Mouse (Mus musculus) large intestine, adult 2 months (tissue): ENCODE measurements at regions not wholly inside any gene's neighbourhood (a gene's known extent, or its start where the extent isn't known, plus 50 kb on each side); places are given as distances from the start of the nearest gene placed in this dataset.

ENCODE experiments used
- DNase-seq: peaks from one replicate; pipeline ENCODE4 v3.0.0-alpha.2; 2012; ENCODE audit warnings: low read depth, low spot score
- WGBS: fragments of 180-500 bp; shearing (Covaris S2); methylation state at CpG from one replicate; pipeline ENCODE4 v1.1.7; 2018; 5-methylcytosine and 5-hydroxymethylcytosine counted together

GRCm38 (mm10) chr9:113601451-113601850, 106.6 kb downstream of the Pdcd6ip start:
- WGBS = 22% methylated on average over 5 of the region's 5 CpGs
- DNase-seq = no peak

GRCm38 (mm10) chr9:113587260-113587659, 120.8 kb downstream of the Pdcd6ip start:
- no peak for DNase-seq
- WGBS = 58% methylated on average over 6 of the region's 6 CpGs

GRCm38 (mm10) chr9:113586477-113586876, 121.6 kb downstream of the Pdcd6ip start:
- whole genome bisulfite sequencing = 92% methylated on average over 4 of the region's 4 CpGs
- DNase-seq = no peak

- DNase-seq = no peak
- WGBS = 83% methylated on average over 9 of the region's 9 CpGs
These were observed 129.8 kb downstream of the Pdcd6ip start for GRCm38 (mm10) chr9:113578221-113578620.

GRCm38 (mm10) chr9:113568849-113569248, 139.2 kb downstream of the Pdcd6ip start:
- no peak for DNase-seq
- WGBS = 60% methylated on average over 1 of the region's 1 CpGs

- 55% methylated on average over 1 of the region's 1 CpGs for WGBS
- DNase-seq = no peak
These were observed 140.4 kb downstream of the Pdcd6ip start for GRCm38 (mm10) chr9:113567705-113568104.

- 5% methylated on average over 3 of the region's 3 CpGs for whole genome bisulfite sequencing
- no peak for DNase-seq
These were observed 141.4 kb downstream of the Pdcd6ip start for GRCm38 (mm10) chr9:113566620-113567019.

GRCm38 (mm10) chr9:113553911-113554310, 154.1 kb downstream of the Pdcd6ip start:
- 90% methylated on average over 12 of the region's 12 CpGs for WGBS
- no peak for DNase-seq

- 36% methylated on average over 3 of the region's 3 CpGs for WGBS
- no peak for DNase-seq
These were observed 160.6 kb downstream of the Pdcd6ip start for GRCm38 (mm10) chr9:113547458-113547857.

GRCm38 (mm10) chr9:113528586-113528985, 179.5 kb downstream of the Pdcd6ip start:
- WGBS = 71% methylated on average over 2 of the region's 2 CpGs

GRCm38 (mm10) chr9:113524307-113524706, 183.8 kb downstream of the Pdcd6ip start:
- no peak for DNase-seq
- 43% methylated on average over 3 of the region's 3 CpGs for WGBS

More at GRCm38 (mm10) chr9:113528586-113528985, 179.5 kb downstream of the Pdcd6ip start:
- no peak for DNase-seq

- WGBS = 95% methylated on average over 2 of the region's 2 CpGs
- no peak for DNase-seq
These were observed 184.9 kb downstream of the Pdcd6ip start for GRCm38 (mm10) chr9:113523173-113523572.

- no peak for DNase-seq
- 58% methylated on average over 10 of the region's 10 CpGs for WGBS
These were observed 188.3 kb downstream of the Pdcd6ip start for GRCm38 (mm10) chr9:113519727-113520126.

GRCm38 (mm10) chr9:113518482-113518881, 189.6 kb downstream of the Pdcd6ip start:
- no peak for DNase-seq
- 53% methylated on average over 3 of the region's 3 CpGs for WGBS

- no peak for DNase-seq
- 84% methylated on average over 6 of the region's 6 CpGs for WGBS
These were observed 190.3 kb downstream of the Pdcd6ip start for GRCm38 (mm10) chr9:113517756-113518155.

- 82% methylated on average over 6 of the region's 6 CpGs for WGBS
These were observed 192.4 kb downstream of the Pdcd6ip start for GRCm38 (mm10) chr9:113515703-113516020.

GRCm38 (mm10) chr9:113514846-113515702, 193.0 kb downstream of the Pdcd6ip start:
- no peak for DNase-seq
- 74% methylated on average over 23 of the region's 23 CpGs for WGBS

More at GRCm38 (mm10) chr9:113515703-113516020, 192.4 kb downstream of the Pdcd6ip start:
- no peak for DNase-seq

GRCm38 (mm10) chr9:113511302-113511701, 196.8 kb downstream of the Pdcd6ip start:
- no peak for DNase-seq
- 83% methylated on average over 5 of the region's 5 CpGs for WGBS

- 87% methylated on average over 7 of the region's 7 CpGs for WGBS
- DNase-seq = no peak
These were observed 198.7 kb downstream of the Pdcd6ip start for GRCm38 (mm10) chr9:113509368-113509767.

GRCm38 (mm10) chr9:113508821-113509220, 199.2 kb downstream of the Pdcd6ip start:
- no peak for DNase-seq
- 84% methylated on average over 3 of the region's 3 CpGs for WGBS
